Comparison of ENCODE assay signal across 8 mouse cellular contexts in the genomic region with DNA sequence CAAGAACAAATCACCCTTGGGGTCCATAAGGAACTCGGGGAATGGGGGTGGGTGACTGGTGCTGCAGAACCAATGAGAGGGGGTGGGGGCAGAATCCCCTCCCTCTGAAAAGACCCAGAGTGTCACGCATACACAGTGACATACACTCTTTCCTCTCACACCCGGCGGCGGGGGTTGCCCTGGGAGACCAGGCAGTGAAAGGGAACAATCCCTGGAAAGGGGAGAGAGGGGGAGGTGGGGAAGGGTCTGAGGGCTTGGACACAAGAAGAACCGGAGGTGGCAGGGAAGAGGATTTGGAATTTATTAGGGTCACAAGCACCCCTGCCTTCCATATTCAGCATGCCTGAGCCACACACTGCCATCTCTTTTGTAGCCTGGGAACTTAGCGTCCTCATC. TPM values are rescaled to one million over a fixed set of nuclear protein-coding genes. Genes with fewer than 3 reads are reported as not detected.
DNase-seq lines count a peak whose midpoint lies in the region; ATAC-seq and TF ChIP-seq lines count a peak whose summit lies in the region.

No protein-coding gene starts in this region.

- H3K9me3 ChIP-seq in forebrain, embryonic 16.5 days (ENCODE audit: control insufficient read depth, low read length) = no peaks in the 10 kb centered on the region

- H3K27ac ChIP-seq in forebrain, embryonic 16.5 days (ENCODE audit: low read length) = peak overlapping the region; percentile 97
- no peak overlapping the region for H3K27ac ChIP-seq in left cerebral cortex, adult 2 months

- H3K9ac ChIP-seq in forebrain, embryonic 16.5 days (replicated peaks; ENCODE audit: low read depth, low read length) = peak overlapping the region; percentile 79

- 5% methylated on average over 7 of the region's 7 CpGs for WGBS in forebrain, embryonic 16.5 days

- ATAC-seq in forebrain, embryonic 16.5 days = peak; percentile 12

- no peaks in the 10 kb centered on the region for H3K27me3 ChIP-seq in forebrain, embryonic 16.5 days (replicated peaks; ENCODE audit: control insufficient read depth, insufficient read depth, low read length)

- peak overlapping the region; percentile 87 for H3K4me2 ChIP-seq in forebrain, embryonic 16.5 days (ENCODE audit: low read length)

- TF ChIP-seq CTCF in left cerebral cortex, adult 2 months (IDR thresholded peaks at IDR 0.05) = no peak

- H3K4me1 ChIP-seq in forebrain, embryonic 16.5 days (replicated peaks; ENCODE audit: control insufficient read depth, insufficient read depth, low read length) = peaks cover 59% of the 10 kb centered on the region

- peak; percentile 15 for DNase-seq in kidney, adult 11 months
- DNase-seq in kidney, postnatal 36 days = no peak
- DNase-seq in cerebellum, adult 9-11 months = peak; percentile 69
- peak; percentile 88 for DNase-seq in mesoderm, embryonic 11.5 days (ENCODE audit: low read depth, low spot score)
- no peak for DNase-seq in layer of hippocampus, postnatal 36 days
- DNase-seq in ovary, postnatal 14 days (ENCODE audit: low spot score) = no peak
- DNase-seq in left cerebral cortex, adult 2 months (ENCODE audit: extremely low spot score in 1 of 2, low spot score in 2 of 2) = no peak

- intact Hi-C loops in left cerebral cortex, adult 2 months (cut with DNase I) = no loop called here

- H3K4me3 ChIP-seq in forebrain, embryonic 16.5 days (replicated peaks; ENCODE audit: low read length) = peak overlapping the region; percentile 69
- no peak overlapping the region for H3K4me3 ChIP-seq in left cerebral cortex, adult 2 months

- H3K36me3 ChIP-seq in forebrain, embryonic 16.5 days (ENCODE audit: control insufficient read depth, insufficient read depth) = peaks cover 8% of the 10 kb centered on the region

RNA-seq across cellular contexts. Expression of gene Ring1, which starts 1.3 kb away (rescaled TPM):
- polyA plus RNA-seq in forebrain, embryonic 16.5 days (2015; fragmentation: Nextera tagmentation; extraction: Ambion mirVana) = 16.0 and 20.4 TPM in 2 replicates
- total RNA-seq in layer of hippocampus, postnatal 36 days (2021) = 10 to 100 TPM; 39.6 to 42.9 TPM
- total RNA-seq in left cerebral cortex, adult 2 months (2021) = 10 to 100 TPM; 34.8 to 44.9 TPM

RNA-seq across cellular contexts. Expression of gene H2-Ke6, which starts 2.1 kb away (rescaled TPM):
- polyA plus RNA-seq in forebrain, embryonic 16.5 days (2015; fragmentation: Nextera tagmentation; extraction: Ambion mirVana) = 63.9 and 65.4 TPM in 2 replicates
- total RNA-seq in layer of hippocampus, postnatal 36 days (2021) = 10 to 100 TPM; 60.2 to 61.7 TPM
- 10 to 100 TPM; 34.4 to 41.2 TPM for total RNA-seq in left cerebral cortex, adult 2 months (2021)

RNA-seq across cellular contexts. Expression of gene Slc39a7, which starts 5.7 kb away (rescaled TPM):
- 148 and 157 TPM in 2 replicates for polyA plus RNA-seq in forebrain, embryonic 16.5 days (2015; fragmentation: Nextera tagmentation; extraction: Ambion mirVana)
- 10 to 100 TPM; 88.5 to 92.6 TPM for total RNA-seq in layer of hippocampus, postnatal 36 days (2021)
- total RNA-seq in left cerebral cortex, adult 2 months (2021) = 100 to 1,000 TPM in 1 of 2 experiments, 10 to 100 TPM in 1; 98.6 to 104 TPM

RNA-seq across cellular contexts. Expression of gene Rxrb, which starts 5.9 kb away (rescaled TPM):
- 55.6 and 60.2 TPM in 2 replicates for polyA plus RNA-seq in forebrain, embryonic 16.5 days (2015; fragmentation: Nextera tagmentation; extraction: Ambion mirVana)
- total RNA-seq in layer of hippocampus, postnatal 36 days (2021) = 10 to 100 TPM; 77.8 to 79.2 TPM
- total RNA-seq in left cerebral cortex, adult 2 months (2021) = 10 to 100 TPM; 84.7 to 86.2 TPM

RNA-seq across cellular contexts. Expression of gene Col11a2, which starts 13.5 kb away (rescaled TPM):
- 2.3 and 4.0 TPM in 2 replicates for polyA plus RNA-seq in forebrain, embryonic 16.5 days (2015; fragmentation: Nextera tagmentation; extraction: Ambion mirVana)
- 10 to 100 TPM; 20.3 to 21.8 TPM for total RNA-seq in layer of hippocampus, postnatal 36 days (2021)
- total RNA-seq in left cerebral cortex, adult 2 months (2021) = 10 to 100 TPM; 11.3 to 15.2 TPM

Comparison
In these comparisons a context has a peak if more than half of its experiments do, and no peak if none do; other contexts are left out.
1. DNase-seq: peak in kidney, adult 11 months (single experiment), cerebellum, adult 9-11 months (single experiment) and mesoderm, embryonic 11.5 days (single experiment); none in kidney, postnatal 36 days (0 of 2), layer of hippocampus, postnatal 36 days (0 of 2), ovary, postnatal 14 days (single experiment) and left cerebral cortex, adult 2 months (0 of 2).